Mouse (Mus musculus) testis, postnatal 14 days (tissue): Measurements from ENCODE around the gene Dclre1b.

Source experiments
- DNase-seq: peaks from one replicate; pipeline ENCODE4 v3.0.0; 2021; ENCODE audit warnings: low spot score

Dclre1b gene

GRCm38 (mm10) chr3:103773508-103773907 lies 35.7 kb downstream of the Dclre1b start:
- DNase-seq, result no peak

GRCm38 (mm10) chr3:103772846-103773245 lies 36.4 kb downstream of the Dclre1b start:
- no peak for DNase-seq

DNA sequence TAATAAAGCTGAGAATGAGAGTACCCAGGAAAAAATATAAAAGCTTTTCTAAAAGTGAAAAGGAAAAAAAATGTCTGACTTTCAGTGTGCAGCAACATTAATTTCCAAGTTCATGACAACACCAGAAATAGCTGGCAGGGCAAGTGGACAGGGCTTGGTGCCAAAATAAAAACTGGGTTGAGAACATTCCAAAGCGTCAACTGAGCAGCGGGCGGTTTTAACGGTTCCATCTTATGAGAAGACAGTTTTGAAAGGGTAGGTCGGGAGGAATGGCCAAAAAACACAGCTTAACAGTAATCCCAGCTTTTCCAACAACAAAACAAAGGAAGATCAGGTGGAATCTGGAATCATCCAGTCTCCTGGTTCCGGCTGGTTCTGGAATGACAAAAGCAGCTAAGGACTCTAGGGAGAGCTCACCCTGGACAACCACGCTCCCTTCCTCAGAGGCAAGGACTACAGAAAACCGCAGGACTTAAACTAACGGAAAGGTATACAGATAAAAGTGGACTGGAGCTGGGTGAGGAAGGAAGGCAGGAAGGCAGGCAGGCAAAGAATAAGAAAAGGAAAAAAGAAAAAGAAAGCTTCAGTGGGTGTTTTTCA lies 37.6 kb downstream of the Dclre1b start:
- no peak for DNase-seq

DNA sequence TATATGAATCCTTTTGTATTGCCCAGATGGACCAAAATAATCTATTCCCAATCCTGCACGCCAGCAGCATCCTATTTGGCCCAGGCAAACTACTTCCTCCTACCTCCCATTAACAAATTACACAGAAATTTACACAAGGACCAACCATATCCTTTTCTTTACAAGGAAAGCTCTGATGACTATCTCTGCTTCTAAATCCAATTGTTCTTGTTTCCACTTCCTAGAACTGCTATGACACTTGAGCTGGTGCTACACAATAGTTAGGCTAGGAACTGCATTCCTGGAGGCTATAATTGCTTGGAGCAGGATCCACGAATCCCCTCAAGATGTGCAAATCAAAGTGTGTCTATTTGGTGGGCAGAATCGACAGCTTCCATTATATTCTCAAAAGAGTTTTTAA lies 42.5 kb downstream of the Dclre1b start:
- no peak for DNase-seq

- DNase-seq, result no peak
Measured at GRCm38 (mm10) chr3:103759261-103759970, 49.8 kb downstream of the Dclre1b start.

GRCm38 (mm10) chr3:103758456-103758855 lies 50.8 kb downstream of the Dclre1b start:
- DNase-seq, result no peak

DNA sequence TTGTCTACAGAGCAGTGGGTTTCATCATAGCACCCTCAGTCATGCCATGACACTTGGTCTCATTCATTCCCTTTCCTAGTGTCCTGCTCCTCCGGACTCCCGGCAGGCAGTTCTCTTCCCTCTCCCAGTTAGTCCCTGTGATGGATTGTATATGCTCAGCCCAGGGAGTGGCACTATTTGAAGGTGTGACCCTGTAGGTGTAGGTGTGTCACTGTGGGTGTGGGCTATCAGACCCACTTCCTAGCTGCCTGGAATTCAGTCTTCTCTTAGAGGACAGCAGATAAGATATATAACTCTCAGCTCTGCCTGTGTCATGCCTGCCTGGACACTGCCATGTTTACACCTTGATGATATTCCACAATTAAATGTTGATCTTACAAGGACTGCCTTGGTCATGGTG lies 52.3 kb downstream of the Dclre1b start:
- no peak for DNase-seq

DNA sequence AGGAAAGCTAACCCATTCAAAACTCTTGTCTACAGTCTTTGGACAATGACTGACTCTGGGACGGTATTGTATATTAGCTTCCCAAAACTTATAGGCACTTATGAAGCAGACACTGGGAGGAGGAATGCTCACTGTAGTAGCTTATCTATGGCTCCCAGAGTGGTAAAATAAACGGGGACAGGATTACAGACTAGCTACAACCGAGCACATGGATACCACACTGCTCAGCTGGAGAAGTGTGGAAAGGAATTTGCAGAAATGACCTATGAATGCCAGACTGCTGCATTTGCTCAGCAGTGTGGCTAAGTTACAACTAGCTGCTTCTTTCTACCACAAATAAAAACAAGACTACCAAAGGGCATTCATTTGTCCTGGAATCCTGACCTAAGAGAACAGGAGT lies 53.9 kb downstream of the Dclre1b start:
- DNase-seq, result no peak

GRCm38 (mm10) chr3:103751558-103751957 lies 57.7 kb downstream of the Dclre1b start:
- no peak for DNase-seq
